Mouse (Mus musculus): ENCODE measurements around the gene Gm21800. TPM values are rescaled to one million over a fixed set of nuclear protein-coding genes. Genes with fewer than 3 reads are reported as not detected.
"Not testable (repeated sequence)": the region's sequence is repeated elsewhere in the genome, so short reads cannot be mapped to it uniquely, and the experiment has no call there.

The Gm21800 gene
- polyA plus RNA-seq (2012; rRNA removed), result not detected in 2 replicates

DNA sequence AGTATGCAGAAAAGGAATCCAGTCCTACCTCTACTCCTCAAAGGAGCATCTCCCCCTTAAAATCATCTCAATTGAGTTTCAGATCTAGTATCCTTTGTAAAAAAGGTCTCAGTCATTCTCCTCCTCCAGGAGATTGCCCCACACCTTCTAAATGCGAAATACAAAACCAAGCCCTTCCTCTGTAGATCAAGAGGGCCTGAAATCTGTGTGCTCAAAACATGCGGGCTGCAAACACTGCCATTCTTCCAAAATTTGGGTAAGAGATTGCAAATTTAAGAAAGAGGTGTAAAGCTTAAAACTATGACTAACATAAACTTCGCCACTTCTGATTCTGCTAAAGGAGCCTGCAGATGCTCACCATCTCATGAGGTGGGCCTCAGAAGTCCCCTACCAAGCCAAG lies at the start of gene Gm21800:
Gene Gm21800, plus strand, starts transcription at position 301 of the 400 bp plus-strand sequence.
- DNase-seq (ENCODE audit: low read depth), result not testable (repeated sequence)

Data from brain, embryonic 14.5 days (tissue).